Mouse (Mus musculus) large intestine, adult 2 months (tissue): ENCODE measurements at regions not wholly inside any gene's neighbourhood (a gene's known extent, or its start where the extent isn't known, plus 50 kb on each side); places are given as distances from the start of the nearest gene placed in this dataset.

Experiments used
- DNase-seq: peaks from one replicate; pipeline ENCODE4 v3.0.0-alpha.2; 2012; ENCODE audit warnings: low read depth, low spot score
- whole genome bisulfite sequencing: fragments of 180-500 bp; shearing (Covaris S2); methylation state at CpG from one replicate; pipeline ENCODE4 v1.1.7; 2018; 5-methylcytosine and 5-hydroxymethylcytosine counted together

DNA sequence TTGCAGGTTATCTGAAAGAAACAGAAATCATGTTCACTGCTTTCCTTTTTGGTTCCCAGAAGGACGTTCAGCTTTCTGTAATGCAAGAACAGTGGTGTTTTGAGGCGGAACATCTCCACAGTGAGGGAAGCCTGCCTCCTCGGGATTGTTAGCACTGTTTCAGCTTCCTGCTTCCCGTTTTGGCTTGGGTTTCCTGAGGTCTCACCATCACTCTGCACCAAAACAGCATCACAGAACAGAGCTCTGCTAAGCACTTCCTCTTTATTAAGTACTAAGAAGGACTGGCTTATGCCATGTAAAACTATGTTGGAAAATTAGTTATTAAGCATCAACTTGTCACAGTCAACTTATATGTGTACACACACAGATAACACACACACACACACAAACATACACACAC, 857.9 kb downstream of the Slc4a3 start:
- DNase-seq, result no peak
- 62% methylated on average over 4 of the region's 4 CpGs for WGBS

DNA sequence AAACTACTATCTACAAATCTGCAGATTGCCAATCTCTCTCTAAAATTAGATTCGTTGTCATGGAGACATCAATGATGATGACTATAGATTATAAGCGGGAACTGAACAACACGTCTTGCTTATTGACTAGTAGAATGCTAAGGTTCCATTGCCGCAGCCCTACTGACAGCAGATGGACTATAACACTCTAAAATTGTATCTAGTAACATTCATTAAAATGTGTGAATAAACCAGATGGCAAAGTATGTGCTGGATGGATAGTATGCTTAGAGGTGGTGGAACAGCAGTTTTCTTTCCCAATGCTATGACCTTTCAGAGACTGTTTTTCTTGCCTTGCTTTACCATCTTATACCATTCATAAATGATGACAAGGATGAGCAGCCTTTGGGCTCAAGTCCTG, 864.7 kb downstream of the Slc4a3 start:
- no peak for DNase-seq
- 89% methylated on average over 4 of the region's 4 CpGs for WGBS

DNA sequence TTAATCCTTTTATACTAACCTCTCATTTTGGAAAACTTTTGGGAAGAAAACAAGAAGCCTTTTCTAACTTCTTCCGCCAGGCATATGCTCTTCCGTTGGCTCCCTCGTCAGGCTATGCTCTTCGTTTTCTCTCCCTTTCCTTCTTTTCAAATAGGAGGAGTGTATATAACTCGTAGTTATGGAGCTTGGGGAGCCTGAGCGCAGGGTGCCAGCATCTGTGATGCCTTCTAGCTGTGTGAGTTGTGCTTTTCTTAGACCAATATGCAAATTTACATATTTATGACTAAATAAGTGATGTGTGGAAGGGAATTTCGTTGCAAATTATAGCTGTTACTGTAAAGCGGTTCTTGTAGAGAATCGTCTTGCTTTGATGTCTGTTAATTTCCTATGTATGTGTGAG, 874.5 kb downstream of the Slc4a3 start:
- no peak for DNase-seq
- WGBS, result 83% methylated on average over 9 of the region's 9 CpGs

DNA sequence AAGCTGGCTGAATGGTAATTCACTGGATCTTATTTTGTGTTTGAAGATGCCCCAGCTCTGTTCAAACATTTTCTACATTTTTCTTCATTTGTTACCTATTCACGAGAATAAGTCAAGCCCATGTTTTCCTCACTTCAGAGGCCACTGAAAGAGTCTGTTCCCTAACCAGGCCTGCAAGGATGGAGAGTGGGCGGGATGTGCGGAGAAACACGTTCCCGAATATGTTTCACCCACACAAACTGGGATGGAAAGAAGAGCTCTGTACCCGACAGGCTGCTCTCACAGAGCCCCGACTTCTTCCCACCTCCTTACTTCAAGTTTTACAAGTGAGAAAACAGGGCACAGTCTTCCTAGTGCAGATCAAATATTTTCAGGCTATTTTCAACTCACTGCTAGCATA, 881.4 kb downstream of the Slc4a3 start:
- WGBS, result 77% methylated on average over 7 of the region's 7 CpGs

DNA sequence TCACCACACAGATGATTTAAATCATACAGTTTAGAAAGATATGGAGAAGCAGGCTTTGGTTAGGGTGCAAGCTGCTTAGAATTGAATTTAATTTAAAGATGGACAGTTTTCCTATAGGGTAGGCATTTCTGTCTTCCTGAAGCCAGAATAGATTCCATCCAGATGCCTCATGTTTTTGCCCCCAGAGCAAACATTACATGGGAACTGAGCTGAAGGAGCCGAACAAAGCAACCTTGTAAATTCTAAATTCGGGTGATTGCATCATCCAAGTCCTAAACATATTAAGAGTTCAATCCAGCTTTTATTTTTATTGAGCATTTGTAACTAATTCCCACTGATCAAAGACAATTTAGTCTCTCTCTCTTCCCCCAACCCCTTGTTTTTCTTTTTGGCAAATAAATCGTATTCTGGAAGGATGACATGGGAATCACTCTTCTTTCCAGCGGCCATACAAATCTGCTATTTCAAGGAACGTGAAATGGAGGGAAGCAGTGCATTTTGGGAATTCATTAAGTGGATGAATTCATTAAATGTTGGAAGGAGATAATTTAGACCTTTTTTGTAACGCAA, 884.1 kb downstream of the Slc4a3 start:
- 67% methylated on average over 6 of the region's 6 CpGs for WGBS
- no peak for DNase-seq

More for the DNA sequence above, 881.4 kb downstream of the Slc4a3 start:
- DNase-seq, result no peak

DNA sequence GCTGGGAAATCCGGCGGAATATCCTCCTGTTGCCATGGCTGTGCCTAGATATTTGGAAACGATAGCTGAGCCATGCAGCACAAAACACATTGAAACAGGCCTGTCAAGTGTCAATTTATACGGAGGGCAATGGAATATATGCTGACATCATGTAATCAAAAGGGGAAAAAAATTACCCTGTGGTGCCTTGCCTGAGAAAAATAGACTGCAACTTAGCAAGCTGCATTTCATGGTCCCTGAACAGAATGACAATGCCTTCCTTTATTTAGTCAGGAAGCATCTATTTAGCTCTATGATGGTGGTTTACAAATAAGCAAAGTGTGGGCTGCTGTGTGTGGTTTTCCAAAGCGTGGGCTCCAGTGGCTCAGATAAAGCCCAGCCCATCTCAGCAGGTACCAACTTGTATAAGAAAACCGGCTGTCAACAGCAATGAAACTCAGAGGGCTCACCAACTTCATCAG, 887.4 kb downstream of the Slc4a3 start:
- DNase-seq, result no peak
- 72% methylated on average over 6 of the region's 6 CpGs for WGBS

DNA sequence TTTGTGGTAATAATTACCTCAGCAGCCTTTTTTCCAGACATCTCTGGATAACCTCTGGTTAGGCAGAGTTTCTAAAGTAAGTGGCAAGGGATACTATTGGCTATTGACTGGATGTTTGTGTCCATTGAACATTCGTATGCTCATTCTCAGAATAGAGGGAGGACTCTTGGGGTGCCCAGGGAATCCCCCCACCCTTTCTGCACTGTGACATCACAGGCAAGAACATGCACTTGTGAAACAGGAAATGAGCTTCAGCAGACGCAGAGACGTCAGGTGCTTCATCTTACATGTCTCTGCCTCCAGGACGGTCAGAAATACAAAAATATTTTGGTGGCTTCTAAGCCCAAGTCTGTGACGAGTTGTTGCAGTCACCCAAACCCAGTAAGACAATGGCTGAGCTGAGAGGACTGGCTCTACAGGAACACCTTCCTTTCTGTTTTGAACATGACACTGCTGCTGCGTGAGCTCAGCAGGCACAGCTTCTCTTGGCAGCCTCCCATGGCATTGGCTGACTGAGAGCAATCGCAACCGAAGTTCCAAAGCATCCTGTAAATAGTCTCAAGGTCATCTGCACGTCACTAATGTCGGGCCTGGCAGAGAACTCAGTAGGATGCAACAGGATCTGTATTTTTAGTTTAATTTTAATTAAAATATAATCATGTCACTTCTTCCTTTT, 904.6 kb downstream of the Slc4a3 start:
- WGBS, result 52% methylated on average over 10 of the region's 10 CpGs
- DNase-seq, result no peak

DNA sequence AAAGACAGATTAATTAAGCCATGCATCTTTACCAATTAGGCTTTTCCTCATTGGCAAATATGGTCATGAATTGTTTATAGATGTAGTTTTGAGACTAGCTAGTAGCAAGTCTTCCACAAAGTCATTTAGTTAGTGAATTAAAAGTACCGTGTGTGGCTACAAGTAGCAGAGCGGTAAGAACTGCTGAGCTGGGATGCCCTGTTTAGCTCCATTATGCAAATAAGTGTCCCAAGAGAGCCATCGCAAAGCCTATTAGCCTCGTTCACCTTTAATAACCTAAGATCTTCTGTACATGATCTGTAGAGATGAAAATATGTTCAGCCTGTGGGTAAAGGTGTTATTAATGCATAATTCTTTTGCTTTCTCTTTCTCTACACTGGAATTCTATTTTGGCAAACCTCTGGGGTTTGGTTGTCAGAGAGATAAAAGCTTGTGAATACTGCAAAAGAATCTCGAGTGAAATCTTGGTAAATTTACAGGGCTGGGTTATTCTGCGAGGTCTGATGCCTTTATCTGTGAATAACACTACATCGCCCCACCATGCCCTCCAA, 907.2 kb downstream of the Slc4a3 start:
- WGBS, result 84% methylated on average over 7 of the region's 7 CpGs
- DNase-seq, result no peak

DNA sequence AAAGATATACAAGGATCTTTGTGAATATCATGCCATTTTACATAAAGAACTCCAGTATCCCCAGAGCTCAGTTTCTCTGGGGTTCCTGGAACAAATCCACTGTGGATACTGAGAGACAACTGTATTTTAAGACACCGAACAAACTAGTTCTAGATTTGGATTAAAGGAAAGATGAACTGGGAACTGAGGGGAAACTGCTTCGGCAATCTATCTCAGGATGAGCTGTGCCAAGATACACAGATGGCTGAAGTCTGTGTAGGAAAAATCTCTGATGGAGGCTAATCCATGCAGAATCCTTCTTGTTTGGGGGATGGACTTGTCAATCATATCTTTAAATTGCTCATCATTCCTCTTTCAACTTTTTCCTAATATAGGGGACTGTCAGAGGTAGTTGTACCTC, 920.5 kb downstream of the Slc4a3 start:
- 75% methylated on average over 2 of the region's 2 CpGs for WGBS

DNA sequence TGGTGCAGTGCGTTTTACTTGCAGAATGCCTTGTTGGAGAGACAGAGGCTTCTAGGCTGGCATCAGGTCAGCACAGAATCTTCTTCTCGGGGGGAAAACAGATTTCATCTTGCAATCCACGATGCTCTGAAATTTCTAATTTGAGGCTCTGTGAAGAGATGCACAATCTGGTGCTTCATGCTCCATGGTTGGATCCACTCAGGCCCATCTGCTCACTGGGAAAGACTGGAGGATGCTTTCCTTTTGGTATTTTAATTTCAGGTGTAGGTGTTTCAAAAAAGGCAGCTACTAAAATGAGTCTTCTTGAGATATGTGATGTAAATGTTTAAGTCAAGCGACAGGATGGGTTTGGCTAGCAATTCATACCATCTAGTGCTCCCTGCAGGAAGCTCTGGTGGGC, 938.1 kb downstream of the Slc4a3 start:
- DNase-seq, result no peak
- WGBS, result 85% methylated on average over 4 of the region's 4 CpGs

More for the DNA sequence above, 920.5 kb downstream of the Slc4a3 start:
- no peak for DNase-seq

DNA sequence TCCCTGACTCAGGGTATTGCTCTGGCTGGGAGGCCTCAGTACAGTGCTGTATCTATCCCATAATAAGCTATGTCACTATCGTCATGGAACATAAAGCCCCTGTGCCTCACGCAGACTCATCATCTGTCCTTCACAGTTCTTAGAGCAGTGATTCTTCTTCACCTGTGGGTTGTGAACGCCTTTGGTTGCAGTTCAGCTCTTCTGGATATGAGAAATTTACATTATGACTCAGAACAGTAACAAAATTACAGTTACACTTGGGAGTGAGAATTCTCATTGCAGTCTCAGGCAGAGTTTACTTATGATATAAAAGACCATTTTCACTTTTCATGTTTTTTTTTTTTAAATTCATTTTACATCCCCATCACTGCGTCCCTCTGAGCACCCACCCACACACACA, 941.4 kb downstream of the Slc4a3 start:
- no peak for DNase-seq
- 82% methylated on average over 4 of the region's 4 CpGs for WGBS

DNA sequence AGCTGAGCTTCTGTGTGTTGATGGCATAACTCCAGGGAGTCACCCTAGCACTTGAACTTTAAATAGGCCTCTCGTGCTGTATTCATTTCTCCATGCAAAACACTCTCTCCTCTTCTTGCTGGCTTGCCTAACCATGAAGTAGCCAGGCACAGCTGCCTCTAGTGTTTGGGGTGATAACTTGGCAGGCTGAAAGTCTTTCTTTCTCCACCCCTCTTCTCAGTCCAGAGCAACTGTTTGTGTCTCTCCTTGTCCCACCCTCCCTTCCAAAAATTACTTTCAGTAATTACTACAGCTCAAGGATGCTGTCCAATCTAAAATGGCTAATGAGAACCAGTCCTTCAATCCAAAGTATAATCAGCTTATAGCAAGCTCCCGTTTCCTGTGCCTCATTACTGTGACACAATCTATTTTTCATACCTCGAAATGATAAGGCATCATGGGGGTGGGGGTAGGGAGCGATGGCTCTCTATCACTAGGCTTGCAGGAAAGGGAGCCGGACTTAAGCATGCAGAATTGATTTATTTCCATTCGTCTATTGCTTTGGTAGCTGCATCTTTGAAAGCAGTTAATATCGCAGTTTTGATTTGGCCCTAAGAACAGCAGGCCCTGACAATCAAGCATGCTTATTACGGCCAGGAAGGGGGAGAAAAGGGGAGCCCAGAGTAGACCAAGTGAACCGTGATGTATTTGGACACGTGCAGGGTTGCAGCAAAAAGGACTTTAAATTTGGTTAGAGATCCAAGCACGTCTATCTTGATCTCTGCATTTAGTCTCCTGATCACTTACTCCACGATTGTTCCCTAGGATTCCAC, 943.8 kb downstream of the Slc4a3 start:
- 76% methylated on average over 12 of the region's 12 CpGs for WGBS

DNA sequence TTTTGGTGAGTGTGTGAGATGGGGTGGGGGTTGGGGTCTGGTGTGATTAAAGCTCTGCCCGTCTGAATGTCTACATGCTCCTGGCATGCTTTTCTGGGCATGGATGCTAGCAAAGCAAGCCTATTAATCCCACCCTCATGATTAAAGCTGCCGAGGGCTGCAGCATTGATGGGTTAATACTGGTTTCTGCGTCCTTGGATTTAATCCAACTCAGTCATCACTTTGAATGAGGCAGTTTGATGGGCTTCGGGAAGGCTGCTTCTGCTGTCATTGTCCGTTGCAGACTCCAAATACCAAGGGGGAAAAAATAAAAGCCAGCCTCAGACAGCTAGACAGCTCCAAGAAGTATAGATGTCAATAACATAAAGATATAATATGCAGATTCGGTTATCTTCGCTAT, 944.7 kb downstream of the Slc4a3 start:
- DNase-seq, result no peak
- WGBS, result 57% methylated on average over 7 of the region's 7 CpGs

More for the DNA sequence above, 943.8 kb downstream of the Slc4a3 start:
- no peak for DNase-seq

DNA sequence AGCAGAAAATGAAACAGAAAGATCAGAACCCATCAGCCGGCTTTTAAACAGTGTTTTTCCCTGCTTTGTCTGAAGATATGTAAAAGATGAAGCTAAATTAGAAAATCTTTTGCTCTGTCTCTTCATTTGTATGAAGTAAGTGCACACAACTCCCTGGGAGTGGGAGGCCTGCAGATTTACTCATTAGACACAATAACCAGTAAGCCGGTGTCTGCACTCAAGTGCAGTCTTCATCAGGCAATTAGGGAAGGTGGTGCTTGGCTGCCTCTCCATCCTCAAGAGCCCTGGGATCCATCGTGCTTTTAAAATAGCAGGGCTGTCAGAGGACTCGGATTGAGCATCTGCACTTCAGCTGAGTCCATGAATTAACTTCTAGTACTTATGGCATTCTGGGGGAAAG, 945.1 kb downstream of the Slc4a3 start:
- no peak for DNase-seq
- WGBS, result 64% methylated on average over 4 of the region's 4 CpGs

DNA sequence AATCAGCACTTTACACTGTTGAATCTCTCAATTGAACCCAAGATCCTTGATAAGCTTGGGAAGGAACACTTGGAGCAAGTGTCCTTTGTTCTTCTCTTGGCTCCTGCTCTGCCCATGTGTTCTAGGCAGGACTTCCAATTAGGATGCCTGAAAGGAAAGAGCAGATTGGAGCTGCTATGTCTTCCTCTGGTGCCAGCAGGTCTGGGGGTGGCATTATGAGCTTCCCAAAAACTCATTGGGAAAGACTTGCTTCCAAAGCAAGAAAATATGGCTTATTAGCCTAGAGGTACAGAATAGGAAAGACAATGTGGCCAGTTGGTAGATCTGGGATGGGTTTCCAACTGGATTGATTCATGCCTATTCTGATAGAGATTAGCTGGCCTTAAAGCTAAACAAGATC, 959.1 kb downstream of the Slc4a3 start:
- DNase-seq, result no peak

DNA sequence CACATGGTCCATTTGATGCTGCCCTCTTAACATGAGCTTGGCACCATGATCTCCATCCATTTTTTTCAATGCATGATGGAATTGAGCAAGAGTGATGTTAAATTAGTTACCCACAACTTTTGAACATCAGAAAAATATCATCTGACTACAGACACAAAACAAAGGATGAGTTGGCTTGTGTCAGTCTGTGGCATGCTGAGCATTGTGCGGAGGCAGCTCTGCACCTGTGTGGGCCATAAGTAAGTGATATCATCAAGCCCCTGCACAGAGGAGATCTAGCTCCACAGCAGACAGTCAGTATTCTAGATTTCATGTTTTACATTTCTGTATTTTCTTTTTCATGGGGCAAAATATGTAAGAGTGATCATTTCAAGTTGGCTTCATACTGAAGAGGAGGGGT, 962.8 kb downstream of the Slc4a3 start:
- DNase-seq, result no peak
- WGBS, result 94% methylated on average over 1 of the region's 1 CpGs

DNA sequence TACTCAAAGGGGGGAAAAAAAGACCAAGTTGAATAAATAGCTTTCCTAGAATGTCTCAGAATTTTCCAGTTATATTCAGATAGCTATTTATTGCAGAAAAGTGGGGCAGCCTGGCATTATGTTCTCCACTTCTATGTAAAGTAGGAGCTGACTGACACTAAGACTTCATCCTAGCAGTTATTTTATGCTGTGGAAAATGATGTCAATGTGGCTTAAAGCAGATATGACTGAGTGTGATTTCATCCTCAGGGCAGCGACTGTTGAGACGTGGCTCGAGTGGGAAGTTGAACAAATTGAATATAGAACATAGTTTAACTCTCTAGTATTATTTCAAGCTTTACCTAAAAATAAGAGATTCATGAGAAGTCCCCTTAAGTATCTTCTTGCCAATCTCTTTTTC, 963.4 kb downstream of the Slc4a3 start:
- no peak for DNase-seq
- WGBS, result 93% methylated on average over 3 of the region's 3 CpGs

DNA sequence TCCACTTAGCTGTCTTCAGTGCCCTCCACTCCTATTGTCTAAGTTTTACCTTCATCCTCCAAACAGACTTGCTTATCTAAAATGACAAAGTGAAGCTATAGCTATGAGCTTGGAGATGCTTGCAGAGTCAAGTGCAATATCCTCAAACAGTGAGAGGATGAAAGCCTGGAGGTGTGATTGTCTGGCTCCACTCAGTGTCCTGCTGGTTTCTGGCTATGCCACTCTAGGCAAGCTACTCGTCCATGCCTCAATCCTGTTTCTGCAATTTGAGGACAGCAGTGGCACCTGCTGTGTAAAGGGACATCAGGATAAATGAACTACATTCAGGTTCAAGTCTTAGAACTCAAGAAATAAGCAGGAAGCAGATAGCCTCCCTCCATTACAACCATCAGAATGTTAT, 966.1 kb downstream of the Slc4a3 start:
- 49% methylated on average over 1 of the region's 1 CpGs for WGBS
- DNase-seq, result no peak

DNA sequence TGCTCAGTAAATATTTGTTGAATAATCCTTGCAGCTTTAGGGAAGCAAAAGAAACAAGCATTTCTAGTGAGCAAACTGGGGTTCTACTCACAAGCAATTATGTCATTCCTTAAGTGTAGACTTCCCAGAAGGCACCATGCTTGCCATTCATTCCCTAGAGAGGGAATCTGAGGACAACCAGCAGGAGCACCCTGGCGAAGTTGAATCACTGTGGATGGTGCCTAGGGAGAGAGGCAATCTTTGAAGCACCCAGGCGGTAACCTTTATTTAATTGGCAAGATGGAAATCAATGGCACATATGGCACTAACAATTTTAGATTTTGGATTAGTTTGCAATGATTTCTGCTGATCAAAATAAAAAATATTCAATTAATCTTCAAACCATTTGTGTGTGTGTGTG, 967.4 kb downstream of the Slc4a3 start:
- DNase-seq, result no peak
- 80% methylated on average over 2 of the region's 2 CpGs for WGBS

DNA sequence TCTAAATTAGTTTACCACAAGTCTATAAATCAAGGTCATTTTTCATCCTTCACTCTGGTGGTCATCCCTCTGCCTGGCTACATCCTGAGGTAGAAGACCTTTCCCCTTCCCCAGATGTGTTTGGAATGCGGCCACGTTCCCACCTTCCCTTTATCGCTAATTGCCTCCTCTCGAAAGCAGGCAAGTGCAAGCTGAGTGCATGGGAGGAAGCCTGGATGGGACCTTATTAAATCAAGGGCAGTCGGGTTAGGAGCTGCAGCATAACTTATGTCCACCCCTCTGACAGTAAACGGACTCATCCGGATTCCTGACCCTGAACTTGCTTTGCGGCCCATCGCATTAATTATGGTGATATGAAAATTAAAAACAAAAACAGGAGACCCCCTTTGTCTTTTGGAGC, 983.5 kb downstream of the Slc4a3 start:
- 64% methylated on average over 9 of the region's 9 CpGs for WGBS
- DNase-seq, result no peak

DNA sequence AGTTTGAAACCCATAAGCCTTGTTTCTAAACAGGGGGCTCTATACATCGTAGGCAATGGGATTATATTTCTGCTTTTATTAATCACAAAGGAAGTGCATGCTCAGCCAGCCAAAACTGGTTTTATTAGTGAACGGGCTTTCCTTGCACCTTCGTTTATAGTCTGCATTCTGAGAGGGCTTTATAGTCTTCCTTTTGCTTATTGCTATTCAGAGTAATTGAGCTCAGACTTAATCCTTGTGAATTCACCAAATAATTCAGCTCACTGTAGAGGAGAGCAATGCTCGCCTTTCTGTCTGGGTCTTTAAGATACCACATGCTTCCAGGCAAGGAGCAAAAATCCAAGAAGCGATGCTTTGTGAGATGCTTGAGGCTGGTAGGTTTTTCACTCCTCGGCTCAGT, 984.3 kb downstream of the Slc4a3 start:
- 76% methylated on average over 6 of the region's 6 CpGs for WGBS
- DNase-seq, result no peak
